Mouse (Mus musculus) CH12.LX (cell line): ENCODE measurements at regions not wholly inside any gene's neighbourhood (a gene's known extent, or its start where the extent isn't known, plus 50 kb on each side); places are given as distances from the start of the nearest gene placed in this dataset.

Experiments
- DNase-seq: peaks from one replicate; pipeline ENCODE4 v3.0.0-alpha.2; 2013; ENCODE audit errors: extremely low read depth
- H3K27ac ChIP-seq: 2 replicates; pipeline ENCODE4 v1.5.1; 2012; ENCODE audit warnings: low read depth, mild to moderate bottlenecking, control low read depth, moderate library complexity; ENCODE audit not compliant: insufficient read depth
- H3K27me3 ChIP-seq: replicated peaks from 2 replicates; pipeline ENCODE3; 2012; ENCODE audit warnings: inconsistent platforms
- H3K36me3 ChIP-seq, 2 experiments: replicated peaks in 1 of 2; 2 replicates each; pipeline versions ENCODE3 to v1.6.1; 2012; ENCODE audit warnings: inconsistent platforms in 1 of 2, low read length in 1 of 2, mild to moderate bottlenecking in 1 of 2, mixed read lengths in 1 of 2, moderate library complexity in 1 of 2; ENCODE audit not compliant: control insufficient read depth in 1 of 2, insufficient read depth in 1 of 2
- H3K4me1 ChIP-seq, 2 experiments: 2 replicates each; pipeline ENCODE4 v1.6.1; 2012; ENCODE audit warnings: inconsistent platforms in 1 of 2, moderate library complexity in 1 of 2; ENCODE audit not compliant: insufficient read depth in 2 of 2, control insufficient read depth in 1 of 2
- H3K4me2 ChIP-seq: 2 replicates; pipeline ENCODE4 v1.6.1; 2012; ENCODE audit warnings: low read depth, mild to moderate bottlenecking, control low read depth; ENCODE audit not compliant: poor library complexity, insufficient read depth, severe bottlenecking
- H3K4me3 ChIP-seq, 3 experiments: fragments of 150-350 bp in 1 of 3; sonication (generic) in 1 of 3; replicated peaks in 1 of 3; 2 replicates each; pipeline versions ENCODE3 to v1.5.1; 2011 to 2012; ENCODE audit warnings: low read depth in 2 of 3, low read length in 2 of 3, mild to moderate bottlenecking in 2 of 3, moderate library complexity in 2 of 3, control low read depth in 1 of 3, improper control_type of control experiment in 1 of 3, inconsistent platforms in 1 of 3, mixed read lengths in 1 of 3; ENCODE audit not compliant: poor library complexity in 1 of 3
- H3K79me2 ChIP-seq: replicated peaks from 2 replicates; pipeline ENCODE4 v1.6.1; 2012; ENCODE audit warnings: mild to moderate bottlenecking, moderate library complexity; ENCODE audit not compliant: control insufficient read depth, poor library complexity, insufficient read depth, severe bottlenecking; ENCODE audit errors: extremely low read depth
- H3K9ac ChIP-seq: 2 replicates; pipeline ENCODE4 v1.6.1; 2012; ENCODE audit warnings: low read depth, mild to moderate bottlenecking, control low read depth, moderate library complexity; ENCODE audit not compliant: insufficient read depth
- H3K9me3 ChIP-seq: replicated peaks from 2 replicates; pipeline ENCODE3; 2012; ENCODE audit warnings: low read length, inconsistent platforms, mixed read lengths
- BHLHE40 ChIP-seq: IDR thresholded peaks from 2 replicates; pipeline ENCODE4 v1.6.1; 2011; ENCODE audit warnings: mild to moderate bottlenecking, low read depth, low read length, improper control_type of control experiment
- CTCF ChIP-seq, 2 experiments: IDR thresholded peaks in 1 of 2; conservative IDR thresholded peaks in 1 of 2; 2 replicates each; pipeline ENCODE4 v1.5.1; 2011 to 2012; ENCODE audit warnings: low read depth in 2 of 2, low read length in 2 of 2, improper control_type of control experiment in 1 of 2, inconsistent platforms in 1 of 2, mild to moderate bottlenecking in 1 of 2, moderate library complexity in 1 of 2
- E2F4 ChIP-seq: IDR thresholded peaks from 2 replicates; pipeline ENCODE4 v1.6.1; 2011; ENCODE audit warnings: low read depth, low read length, improper control_type of control experiment; ENCODE audit not compliant: insufficient replicate concordance
- ELF1 ChIP-seq: IDR thresholded peaks from 2 replicates; pipeline ENCODE4 v1.6.1; 2014; ENCODE audit warnings: low read depth, mild to moderate bottlenecking, inconsistent platforms, low read length, improper control_type of control experiment
- EP300 ChIP-seq: IDR thresholded peaks from 2 replicates; pipeline ENCODE4 v1.6.1; 2011; ENCODE audit warnings: low read length, improper control_type of control experiment
- ETS1 ChIP-seq: conservative IDR thresholded peaks from 2 replicates; pipeline ENCODE4 v1.6.1; 2012; ENCODE audit warnings: low read depth, mild to moderate bottlenecking, inconsistent platforms, low read length, improper control_type of control experiment, moderate library complexity
- HCFC1 ChIP-seq: IDR thresholded peaks from 2 replicates; pipeline ENCODE4 v1.6.1; 2012; ENCODE audit warnings: low read depth, mild to moderate bottlenecking, inconsistent platforms, low read length, improper control_type of control experiment
- MAZ ChIP-seq: IDR thresholded peaks from 2 replicates; pipeline ENCODE4 v1.6.1; 2012; ENCODE audit warnings: low read depth, mild to moderate bottlenecking, inconsistent platforms, low read length, improper control_type of control experiment, moderate library complexity
- MEF2A ChIP-seq: IDR thresholded peaks from 2 replicates; pipeline ENCODE4 v1.6.1; 2014; ENCODE audit warnings: low read depth, mild to moderate bottlenecking, inconsistent platforms, low read length, improper control_type of control experiment, borderline replicate concordance
- MXI1 ChIP-seq: IDR thresholded peaks from 2 replicates; pipeline ENCODE4 v1.6.1; 2011; ENCODE audit warnings: mild to moderate bottlenecking, low read depth, low read length, improper control_type of control experiment
- NELFE ChIP-seq: IDR thresholded peaks from 2 replicates; pipeline ENCODE4 v1.6.1; 2011; ENCODE audit warnings: low read depth, low read length, improper control_type of control experiment
- NRF1 ChIP-seq: IDR thresholded peaks from 2 replicates; pipeline ENCODE4 v1.6.1; 2014; ENCODE audit warnings: low read depth, mild to moderate bottlenecking, inconsistent platforms, low read length, improper control_type of control experiment, moderate library complexity
- PAX5 ChIP-seq: IDR thresholded peaks from 2 replicates; pipeline ENCODE4 v1.6.1; 2012; ENCODE audit warnings: low read length, inconsistent platforms, mixed read lengths
- POLR2AphosphoS2 ChIP-seq: IDR thresholded peaks from 2 replicates; pipeline ENCODE4 v1.6.1; 2011; ENCODE audit warnings: low read depth, low read length, improper control_type of control experiment
- SIN3A ChIP-seq: IDR thresholded peaks from 2 replicates; pipeline ENCODE4 v1.6.1; 2012; ENCODE audit warnings: low read length, improper control_type of control experiment, inconsistent platforms
- SMC3 ChIP-seq: IDR thresholded peaks from 2 replicates; pipeline ENCODE4 v1.6.1; 2011; ENCODE audit warnings: low read depth, low read length, improper control_type of control experiment
- TBP ChIP-seq: conservative IDR thresholded peaks from 2 replicates; pipeline ENCODE4 v1.6.1; 2011; ENCODE audit warnings: low read depth, low read length, improper control_type of control experiment
- UBTF ChIP-seq: IDR thresholded peaks from 2 replicates; pipeline ENCODE4 v1.6.1; 2012; ENCODE audit warnings: low read depth, mild to moderate bottlenecking, inconsistent platforms, low read length, improper control_type of control experiment, moderate library complexity
- ZC3H11A ChIP-seq: IDR thresholded peaks from 2 replicates; pipeline ENCODE4 v1.6.1; 2012; ENCODE audit warnings: low read depth, mild to moderate bottlenecking, inconsistent platforms, low read length, improper control_type of control experiment
- ZKSCAN1 ChIP-seq: IDR thresholded peaks from 2 replicates; pipeline ENCODE4 v1.6.1; 2012; ENCODE audit warnings: low read depth, inconsistent platforms, low read length, improper control_type of control experiment, borderline replicate concordance
- ZNF384 ChIP-seq: IDR thresholded peaks from 2 replicates; pipeline ENCODE4 v1.6.1; 2012; ENCODE audit warnings: low read depth, low read length, improper control_type of control experiment, inconsistent platforms
- dilution Hi-C: fragments of 300-500 bp; cut with MboI; formaldehyde crosslinking; loops from 2 replicates; pipeline ENCODE4 v1.14.3; 2020; ENCODE audit warnings: low sequenced_read_pairs; ENCODE audit not compliant: extremely low pct_unique_long_range_greater_than_20kb, extremely low pct_ligation_motif_present
- in situ Hi-C: fragments of 300-500 bp; cut with MboI; formaldehyde crosslinking; loops from 3 replicates; pipeline ENCODE4 v1.14.3; 2019; ENCODE audit warnings: low sequenced_read_pairs, low pct_ligation_motif_present, low pct_unique_long_range_greater_than_20kb, mixed read lengths

GRCm38 (mm10) chr17:83977725-83978124 lies 130.0 kb upstream of the Haao start:
- Histone ChIP-seq H3K9me3 (no peaks in the 10 kb centered on the region), H3K4me1 (peaks cover 0 to 21% of the 10 kb centered on the region in 2 experiments; a peak in 2 of 4 replicates), H3K4me2 (no peak overlapping the region), H3K4me3 (no peak overlapping the region), H3K9ac (no peak overlapping the region), H3K27me3 (peaks cover 7% of the 10 kb centered on the region), H3K79me2 (no peaks in the 10 kb centered on the region), H3K27ac (no peak overlapping the region), H3K36me3 (no peaks in the 10 kb centered on the region)
- dilution Hi-C loops (no loop called here), in situ Hi-C loops (no loop called here)
- DNase-seq: no peak
- TF ChIP-seq BHLHE40: no peak
- no peak for TF ChIP-seq SMC3
- TF ChIP-seq HCFC1: no peak
- no peak for TF ChIP-seq NRF1
- no peak for TF ChIP-seq CTCF (conservative IDR thresholded peaks at IDR 0.05 in 1 of 2, IDR thresholded peaks at IDR 0.05 in 1 of 2; ENCODE audit: low read depth in 2 of 2, low read length in 2 of 2)
- no peak for TF ChIP-seq POLR2AphosphoS2
- no peak for TF ChIP-seq EP300
- TF ChIP-seq PAX5: no peak
- no peak for TF ChIP-seq TBP
- no peak for TF ChIP-seq SIN3A
- no peak for TF ChIP-seq ETS1
- no peak for TF ChIP-seq ZC3H11A
- no peak for TF ChIP-seq MEF2A
- no peak for TF ChIP-seq NELFE
- TF ChIP-seq UBTF: no peak
- TF ChIP-seq MAZ: no peak
- TF ChIP-seq ZKSCAN1: no peak
- no peak for TF ChIP-seq MXI1
- no peak for TF ChIP-seq E2F4
- TF ChIP-seq, all 38 proteins: peak for 0

- Histone ChIP-seq H3K9ac (no peak overlapping the region), H3K27me3 (peaks cover 6% of the 10 kb centered on the region), H3K36me3 (no peaks in the 10 kb centered on the region), H3K4me2 (no peak overlapping the region), H3K79me2 (no peaks in the 10 kb centered on the region), H3K27ac (no peak overlapping the region), H3K4me1 (peaks cover 0 to 25% of the 10 kb centered on the region in 2 experiments; a peak in 2 of 4 replicates), H3K9me3 (no peaks in the 10 kb centered on the region), H3K4me3 (no peak overlapping the region)
- no peak for DNase-seq
- dilution Hi-C loops: no loop called here
- TF ChIP-seq TBP (no peak), PAX5 (no peak), ELF1 (no peak), ZNF384 (no peak)
- in situ Hi-C loops: no loop called here
These were observed 128.1 kb upstream of the Haao start for GRCm38 (mm10) chr17:83975813-83976212.
